ENCODE assay signal across 22 mouse cellular contexts in the genomic region with DNA sequence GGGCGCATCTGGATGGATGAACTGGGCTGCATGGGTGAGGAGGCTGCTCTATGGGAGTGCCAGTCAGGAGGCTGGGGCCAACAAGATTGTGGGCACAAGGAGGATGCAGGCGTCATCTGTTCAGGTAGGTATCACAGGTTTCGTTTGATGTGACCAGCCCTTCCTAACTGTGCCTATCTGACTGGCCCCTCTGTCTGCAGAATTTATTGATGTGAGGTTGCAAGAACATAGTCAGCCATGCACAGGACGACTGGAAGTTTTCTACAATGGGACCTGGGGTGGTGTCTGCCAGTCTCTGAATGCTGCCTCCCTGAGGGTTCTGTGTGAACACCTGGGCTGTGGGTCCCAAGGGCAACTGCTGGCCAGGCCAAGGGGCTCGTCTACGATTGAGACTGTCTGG. TPM values are rescaled to one million over a fixed set of nuclear protein-coding genes. Genes with fewer than 3 reads are reported as not detected.
"Had no signal": no experiment of that assay in that cellular context is flagged by ENCODE, and none has a peak within 500 bp of the region (broad histone marks: within the 10 kb centered on the region; RNA-seq: fewer than 3 reads in every experiment).

No protein-coding gene starts in this region.

- DNase-seq: cerebellum, adult 8-10 months; cerebellum, adult 9-10 months; cerebellum, adult 9-11 months; cerebellum, postnatal 10 days; cerebellum, postnatal 14 days; cerebellum, postnatal 25 days; cerebellum, postnatal 36 days; embryo, embryonic 11 days; forebrain, postnatal 0 days; gastrocnemius, adult 2 months; gastrocnemius, postnatal 10 days; gastrocnemius, postnatal 14 days; gastrocnemius, postnatal 25 days; gastrocnemius, postnatal 36 days; heart, adult 18-20 months; heart, adult 2 months had no signal

RNA-seq across cellular contexts. Expression of gene Olfr525, which starts 23.8 kb away (rescaled TPM):
- total RNA-seq: common myeloid progenitor, adult 5-6 weeks; forebrain, postnatal 0 days; gastrocnemius, adult 18-20 months; gastrocnemius, adult 2 months; gastrocnemius, adult 8-10 months; gastrocnemius, postnatal 10 days; gastrocnemius, postnatal 14 days; gastrocnemius, postnatal 25 days; gastrocnemius, postnatal 36 days; gastrocnemius, postnatal 4 days; granulocyte monocyte progenitor cell, adult 5-6 weeks; heart, adult 18-20 months; heart, adult 2 months; heart, adult 8-10 months had no signal

RNA-seq across cellular contexts. Expression of gene Olfr527, which starts 36.9 kb away (rescaled TPM):
- total RNA-seq: common myeloid progenitor, adult 5-6 weeks; forebrain, postnatal 0 days; gastrocnemius, adult 18-20 months; gastrocnemius, adult 2 months; gastrocnemius, adult 8-10 months; gastrocnemius, postnatal 10 days; gastrocnemius, postnatal 14 days; gastrocnemius, postnatal 25 days; gastrocnemius, postnatal 36 days; gastrocnemius, postnatal 4 days; granulocyte monocyte progenitor cell, adult 5-6 weeks; heart, adult 18-20 months; heart, adult 2 months; heart, adult 8-10 months had no signal

RNA-seq across cellular contexts. Expression of gene 5830411N06Rik, which starts 49.8 kb away (rescaled TPM):
- total RNA-seq: common myeloid progenitor, adult 5-6 weeks; forebrain, postnatal 0 days; gastrocnemius, adult 18-20 months; gastrocnemius, adult 2 months; gastrocnemius, adult 8-10 months; gastrocnemius, postnatal 10 days; gastrocnemius, postnatal 14 days; gastrocnemius, postnatal 25 days; gastrocnemius, postnatal 36 days; gastrocnemius, postnatal 4 days; granulocyte monocyte progenitor cell, adult 5-6 weeks; heart, adult 18-20 months; heart, adult 2 months; heart, adult 8-10 months had no signal
